Mouse (Mus musculus): ENCODE data around the gene H60b. TPM values are rescaled to one million over a fixed set of nuclear protein-coding genes. Genes with fewer than 3 reads are reported as not detected.
"Not testable (repeated sequence)": the region's sequence is repeated elsewhere in the genome, so short reads cannot be mapped to it uniquely, and the experiment has no call there.

The H60b gene
- 0.48 and 0.92 TPM in 2 replicates for polyA plus RNA-seq (2016; fragmentation: Nextera tagmentation; extraction: Ambion mirVana)

DNA sequence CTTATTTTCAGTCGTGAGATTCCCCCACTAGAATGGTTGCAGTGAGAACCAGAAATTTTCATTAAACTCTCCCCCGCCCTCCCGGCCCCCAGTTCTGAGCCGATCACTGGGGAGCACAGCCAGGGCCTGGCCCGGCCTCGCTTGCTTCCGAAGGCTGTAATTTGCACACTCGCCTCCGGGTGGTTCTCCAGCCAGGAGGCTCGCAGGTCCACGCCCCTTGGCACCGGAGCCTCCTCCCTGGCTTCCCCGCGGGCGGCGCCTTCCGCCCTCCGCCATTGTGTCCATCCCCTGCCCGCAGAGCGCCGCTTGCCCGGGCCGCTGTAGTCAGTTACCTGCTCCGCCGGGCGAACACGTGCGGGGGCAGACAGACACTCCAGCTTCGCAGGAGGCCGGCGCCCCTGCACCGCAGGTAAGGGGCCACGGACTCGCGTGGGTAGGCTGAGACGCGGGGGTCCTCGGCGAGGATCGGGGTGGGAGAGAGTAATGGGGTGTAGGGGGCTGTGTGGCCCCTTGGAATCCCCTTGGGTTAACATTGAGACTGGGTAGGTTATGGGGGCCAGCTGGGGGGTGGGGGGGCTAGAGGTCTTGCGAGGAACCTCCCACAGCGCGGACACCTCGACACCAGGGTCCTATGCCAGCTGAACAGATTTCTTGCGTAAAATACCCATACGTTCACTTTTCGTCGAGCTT, at the start of gene H60b, which contains the start of gene Raet1e:
Gene H60b (plus strand): TSS at position 277 of the 690 bp plus-strand sequence.
Gene Raet1e (plus strand): TSS at position 260 of the 690 bp plus-strand sequence.
- Histone ChIP-seq H3K4me2 (replicated peaks) (peak within 1 kb of the TSS; percentile 61), H3K9ac (0 out of 2 replicates have a peak within 1 kb of the TSS, but pooled peaks have one; percentile 29), H3K4me3 (peak within 1 kb of the TSS; percentile 25), H3K27me3 (replicated peaks) (peaks cover 58% of the 10 kb centered on the region)
- H3K27ac ChIP-seq, H3K36me3 ChIP-seq, H3K9me3 ChIP-seq, H3K4me1 ChIP-seq: not testable (repeated sequence)
- whole genome bisulfite sequencing, result under 1% methylated on average over 48 of the region's 48 CpGs
- peak; percentile 60 for ATAC-seq (ENCODE audit: low FRiP score, low read depth)

DNA sequence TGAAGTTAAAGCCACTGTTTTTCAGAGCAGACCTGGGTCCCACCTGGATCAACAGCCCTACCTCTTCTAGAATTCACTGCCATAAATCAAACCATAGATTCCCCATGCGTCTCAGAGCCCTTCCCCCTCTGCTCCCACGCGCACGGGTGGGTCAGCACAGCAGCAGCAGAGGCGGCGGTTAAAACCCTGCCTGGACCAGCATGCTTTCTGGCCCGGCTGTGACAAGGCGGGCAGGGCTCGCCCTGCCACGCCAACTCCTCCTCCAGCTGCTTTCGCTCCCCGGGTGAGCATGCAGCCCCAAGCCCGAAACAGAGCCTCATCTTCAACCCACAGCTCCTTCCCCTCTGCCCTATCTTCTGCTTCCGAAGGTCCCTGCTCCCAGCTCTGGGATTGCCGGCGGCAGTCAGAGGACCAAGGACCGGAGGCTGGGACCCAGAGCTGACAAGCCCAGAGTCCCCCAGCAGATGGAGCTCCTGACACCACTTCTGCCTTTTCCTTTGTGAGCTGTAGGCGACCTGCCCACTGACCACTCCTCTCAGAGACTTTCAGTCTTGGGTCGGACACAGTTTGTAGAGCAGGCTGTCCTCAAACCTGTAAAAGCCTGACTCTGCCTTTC, 17.6 kb upstream of the H60b start:
- peak overlapping the region; percentile 71 for H3K4me2 ChIP-seq (replicated peaks)
- peak; percentile 86 for ATAC-seq (ENCODE audit: low FRiP score, low read depth)
- H3K4me1 ChIP-seq, result no peaks in the 10 kb centered on the region
- no peaks in the 10 kb centered on the region for H3K36me3 ChIP-seq
- no peak overlapping the region for H3K27ac ChIP-seq
- H3K4me3 ChIP-seq, result peak overlapping the region; percentile 41
- peak overlapping the region; percentile 55 for H3K9ac ChIP-seq
- no peaks in the 10 kb centered on the region for H3K27me3 ChIP-seq (replicated peaks)
- no peaks in the 10 kb centered on the region for H3K9me3 ChIP-seq
- under 1% methylated on average over 19 of the region's 19 CpGs for WGBS

DNA sequence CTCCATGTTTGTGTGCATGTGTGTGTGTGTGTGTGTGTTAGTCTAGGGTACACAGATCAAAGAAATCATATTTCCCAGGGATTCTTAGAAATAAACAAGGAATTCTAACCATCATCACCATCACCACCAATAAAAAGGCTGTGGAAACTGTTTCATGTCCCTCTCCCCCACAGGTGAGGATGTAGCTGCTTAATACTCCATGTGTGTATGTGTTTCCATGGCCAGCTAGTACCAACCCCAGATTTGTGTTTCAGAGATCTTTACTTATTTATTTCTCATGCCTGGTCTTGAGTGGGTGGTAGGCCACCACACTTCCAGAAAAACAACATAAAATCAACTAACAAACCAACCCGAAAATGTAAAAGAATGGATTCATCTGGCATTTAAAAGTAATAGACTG, 16.2 kb upstream of the H60b start:
- not testable (repeated sequence) for H3K4me1 ChIP-seq; H3K27ac ChIP-seq; H3K9ac ChIP-seq; H3K36me3 ChIP-seq; H3K4me2 ChIP-seq (replicated peaks); ATAC-seq (ENCODE audit: low FRiP score, low read depth); H3K9me3 ChIP-seq; H3K27me3 ChIP-seq (replicated peaks); H3K4me3 ChIP-seq
- WGBS, result 89% methylated on average over 1 of the region's 1 CpGs

DNA sequence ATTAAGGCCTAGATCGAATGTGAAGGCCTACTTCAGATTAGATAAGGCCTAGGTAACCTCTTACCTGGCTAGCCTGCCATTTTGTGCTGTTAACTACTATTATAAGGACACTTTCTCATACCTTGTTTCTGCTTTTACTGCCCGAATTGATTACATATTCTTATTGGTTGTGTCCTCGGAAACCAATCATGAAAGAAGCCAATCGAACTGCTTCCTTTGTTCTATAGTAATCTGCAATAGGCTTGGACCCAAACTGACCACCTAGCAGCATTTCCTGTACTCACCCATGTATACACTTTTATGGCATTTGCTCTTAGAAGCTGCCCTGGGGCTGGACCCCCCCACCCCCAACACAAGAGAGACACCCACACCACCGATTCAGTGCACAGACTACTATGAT, 15.5 kb upstream of the H60b start:
- Histone ChIP-seq H3K9me3 (no peaks in the 10 kb centered on the region), H3K9ac (no peak overlapping the region), H3K27ac (no peak overlapping the region), H3K36me3 (no peaks in the 10 kb centered on the region), H3K4me3 (no peak overlapping the region), H3K4me2 (replicated peaks) (no peak overlapping the region), H3K4me1 (no peaks in the 10 kb centered on the region), H3K27me3 (replicated peaks) (no peaks in the 10 kb centered on the region)
- WGBS, result 71% methylated on average over 5 of the region's 5 CpGs
- ATAC-seq (ENCODE audit: low FRiP score, low read depth), result no peak

DNA sequence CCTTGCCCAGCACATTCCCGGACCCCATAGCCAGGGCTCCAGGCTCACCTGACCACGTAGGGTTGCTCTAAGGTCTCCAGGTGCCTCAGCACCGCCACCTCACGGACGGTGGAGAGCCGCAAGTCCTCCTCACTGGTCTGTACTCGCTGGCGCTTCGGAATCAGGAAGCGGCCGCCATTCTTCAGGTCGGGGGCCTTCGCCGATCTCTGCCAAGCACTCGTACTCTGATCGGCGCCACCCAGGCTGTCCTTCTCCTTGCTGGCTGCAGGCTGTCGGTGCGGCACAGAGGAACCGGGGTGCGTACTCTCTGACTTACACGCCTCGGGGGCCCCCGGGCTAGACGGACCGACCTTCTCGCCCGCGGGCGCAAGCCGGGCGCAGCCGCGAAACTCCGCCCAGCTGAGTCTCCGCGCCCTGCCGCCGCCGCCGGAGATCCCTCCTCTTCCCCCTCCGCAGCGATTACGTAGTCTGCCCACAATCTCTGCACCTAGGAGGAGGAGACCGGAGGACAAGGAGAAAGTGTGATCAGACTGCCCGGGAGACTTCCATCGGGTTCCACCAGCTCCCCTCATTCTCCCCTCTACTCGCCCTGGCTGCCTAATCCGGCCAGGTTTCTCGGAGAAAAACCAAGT, 9.8 kb upstream of the H60b start:
- no peaks in the 10 kb centered on the region for H3K36me3 ChIP-seq
- peak overlapping the region; percentile 61 for H3K4me3 ChIP-seq
- H3K9ac ChIP-seq, result peak overlapping the region; percentile 60
- WGBS, result under 1% methylated on average over 47 of the region's 50 CpGs
- H3K4me1 ChIP-seq, result peaks cover 28% of the 10 kb centered on the region
- peak; percentile 80 for ATAC-seq (ENCODE audit: low FRiP score, low read depth)
- H3K9me3 ChIP-seq, result no peaks in the 10 kb centered on the region
- H3K4me2 ChIP-seq (replicated peaks), result peak overlapping the region; percentile 85
- H3K27me3 ChIP-seq (replicated peaks), result peaks cover 35% of the 10 kb centered on the region
- H3K27ac ChIP-seq, result no peak overlapping the region

DNA sequence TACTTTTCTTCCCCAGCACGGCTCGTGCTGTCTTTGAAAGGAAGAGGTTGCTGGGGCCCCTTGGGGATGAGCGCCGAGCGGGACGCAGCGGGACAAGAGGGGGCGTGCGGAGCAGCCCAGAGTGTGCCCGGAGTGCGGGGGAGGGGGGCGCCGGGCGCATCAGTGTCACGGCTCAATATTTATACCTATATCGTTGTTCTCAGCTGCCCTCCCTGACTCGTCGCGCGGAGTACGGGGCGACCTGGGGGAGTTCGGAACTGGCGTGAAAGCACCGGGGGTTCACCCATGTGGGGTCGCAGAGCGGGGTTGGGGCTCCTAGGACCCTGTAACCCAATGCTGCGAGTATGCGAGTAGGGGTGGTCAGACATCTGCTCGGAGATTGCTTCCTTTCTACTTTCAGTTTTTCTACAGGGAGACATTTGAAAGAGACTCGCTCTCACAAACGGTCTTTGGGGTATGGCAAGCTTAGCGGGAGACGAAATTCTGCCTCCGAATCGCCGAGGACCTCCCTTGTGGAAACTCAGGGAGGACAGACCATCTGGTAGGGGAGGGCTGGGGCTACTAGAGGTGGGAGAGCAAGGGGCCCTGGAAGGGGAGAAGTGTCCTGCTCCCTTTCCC, 9.2 kb upstream of the H60b start, which contains the start of gene E030030I06Rik:
Gene E030030I06Rik (minus strand): TSS at position 198 of the 618 bp plus-strand sequence.
- no peak within 1 kb of the TSS for H3K27ac ChIP-seq
- WGBS, result under 1% methylated on average over 37 of the region's 37 CpGs
- ATAC-seq (ENCODE audit: low FRiP score, low read depth), result peak; percentile 58
- peaks cover 41% of the 10 kb centered on the region for H3K27me3 ChIP-seq (replicated peaks)
- no peaks in the 10 kb centered on the region for H3K36me3 ChIP-seq
- H3K4me1 ChIP-seq, result peaks cover 28% of the 10 kb centered on the region
- peak within 1 kb of the TSS; percentile 85 for H3K4me2 ChIP-seq (replicated peaks)
- peak within 1 kb of the TSS; percentile 60 for H3K9ac ChIP-seq
- H3K9me3 ChIP-seq, result no peaks in the 10 kb centered on the region
- peak within 1 kb of the TSS; percentile 61 for H3K4me3 ChIP-seq

DNA sequence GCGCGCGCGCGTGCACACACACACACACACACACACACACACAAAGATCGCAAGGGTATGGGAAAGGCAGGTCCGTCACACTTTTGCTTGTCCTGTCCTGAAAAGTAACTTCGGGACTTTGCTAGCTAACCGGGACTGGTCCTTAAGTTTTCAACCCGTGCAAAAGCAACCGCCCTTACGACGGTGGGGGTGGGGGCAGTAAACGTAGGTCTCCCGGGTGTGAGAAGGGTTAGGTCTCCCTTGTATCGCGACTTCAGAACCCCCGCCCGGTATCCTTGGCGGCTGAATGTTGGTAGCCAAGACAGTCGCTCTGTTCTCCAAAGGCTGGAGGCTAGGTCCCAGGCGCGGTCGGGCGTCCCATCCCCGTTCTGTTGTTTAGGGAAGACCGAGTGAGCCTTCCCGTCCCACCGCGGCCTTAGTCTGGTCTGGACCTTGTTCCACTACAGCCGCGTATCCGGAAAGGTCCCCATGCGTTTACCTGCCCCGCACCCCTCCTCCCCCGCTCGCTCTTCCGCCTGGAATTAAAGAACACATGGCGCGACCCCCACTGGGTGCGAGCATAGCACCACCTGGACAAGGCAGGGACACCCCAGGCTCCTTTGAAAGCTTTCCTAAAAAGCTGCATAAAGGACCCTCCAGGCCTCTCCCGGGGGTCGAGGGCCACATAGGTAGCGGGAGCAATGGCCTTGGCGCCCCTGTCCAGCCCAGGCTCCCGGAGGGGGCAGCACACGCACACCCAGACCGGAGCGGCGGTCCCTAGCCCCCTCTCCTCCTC, 8.5 kb upstream of the H60b start:
- ATAC-seq (ENCODE audit: low FRiP score, low read depth), result peak; percentile 29; the same call in 1 of the 2 replicates
- H3K36me3 ChIP-seq, result no peaks in the 10 kb centered on the region
- H3K9me3 ChIP-seq, result no peaks in the 10 kb centered on the region
- H3K9ac ChIP-seq, result 0 out of 2 replicates have a peak overlapping the region, but pooled peaks have one; percentile 60
- peaks cover 28% of the 10 kb centered on the region for H3K4me1 ChIP-seq
- under 1% methylated on average over 50 of the region's 50 CpGs for WGBS
- peaks cover 43% of the 10 kb centered on the region for H3K27me3 ChIP-seq (replicated peaks)
- H3K4me2 ChIP-seq (replicated peaks), result peak overlapping the region; percentile 85
- no peak overlapping the region for H3K27ac ChIP-seq
- H3K4me3 ChIP-seq, result peak overlapping the region; percentile 61

DNA sequence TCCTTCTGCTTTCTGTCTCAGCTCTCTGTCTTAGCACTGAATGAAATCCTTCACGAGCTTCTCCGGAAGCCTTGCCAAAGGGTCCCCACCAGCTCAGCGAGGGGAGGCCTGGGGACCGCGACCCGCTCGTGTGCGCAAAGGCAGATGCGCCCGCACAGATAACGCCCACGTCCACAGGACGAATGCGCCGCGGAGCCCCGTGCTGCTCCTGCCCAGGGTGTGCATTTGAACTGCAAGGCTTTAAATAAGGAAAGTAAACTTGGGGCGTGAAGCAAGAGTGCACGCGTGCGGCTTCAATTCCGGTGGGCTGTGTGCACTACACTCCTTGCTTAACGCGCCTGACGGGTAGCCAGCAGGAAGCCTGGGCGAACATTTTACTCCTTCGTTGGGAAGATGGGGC, 7.8 kb upstream of the H60b start:
- Histone ChIP-seq H3K9ac (no peak overlapping the region), H3K36me3 (no peaks in the 10 kb centered on the region), H3K9me3 (no peaks in the 10 kb centered on the region), H3K27ac (no peak overlapping the region), H3K4me1 (peaks cover 28% of the 10 kb centered on the region), H3K27me3 (replicated peaks) (peaks cover 50% of the 10 kb centered on the region), H3K4me2 (replicated peaks) (peak overlapping the region; percentile 85), H3K4me3 (no peak overlapping the region)
- under 1% methylated on average over 27 of the region's 27 CpGs for WGBS
- ATAC-seq (ENCODE audit: low FRiP score, low read depth), result 0 out of 2 replicates have a peak, but pooled peaks have one; percentile 8

DNA sequence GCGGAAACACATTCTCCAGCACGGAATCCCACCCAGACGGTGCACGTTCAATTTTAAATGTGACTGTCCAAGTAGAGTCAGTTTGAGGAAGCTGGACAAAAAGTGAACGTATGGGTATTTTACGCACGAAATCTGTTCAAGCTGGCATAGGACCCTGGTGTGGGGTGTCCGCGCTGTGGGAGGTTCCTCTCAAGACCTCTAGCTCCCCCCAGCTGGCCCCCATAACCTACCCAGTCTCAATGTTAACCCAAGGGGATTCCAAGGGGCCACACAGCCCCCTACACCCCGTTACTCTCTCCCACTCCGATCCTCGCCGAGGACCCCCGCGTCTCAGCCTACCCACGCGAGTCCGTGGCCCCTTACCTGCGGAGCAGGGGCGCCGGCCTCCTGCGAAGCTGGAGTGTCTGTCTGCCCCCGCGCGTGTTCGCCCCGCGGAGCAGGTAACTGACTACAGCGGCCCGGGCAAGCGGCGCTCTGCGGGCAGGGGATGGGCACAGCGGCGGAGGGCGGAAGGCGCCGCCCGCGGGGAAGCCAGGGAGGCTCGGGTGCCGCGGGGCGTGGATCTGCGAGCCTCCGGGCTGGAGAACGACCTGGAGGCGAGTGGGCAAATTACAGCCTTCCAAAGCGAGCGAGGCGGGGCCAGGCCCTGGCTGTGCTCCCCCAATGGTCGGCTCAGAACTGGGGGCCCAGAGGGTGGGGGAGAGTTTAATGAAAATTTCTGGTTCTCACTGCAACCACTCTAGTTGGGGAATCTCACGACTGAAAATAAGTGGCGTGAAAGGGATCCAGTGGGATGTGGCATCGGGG, 7.1 kb upstream of the H60b start:
- H3K36me3 ChIP-seq; ATAC-seq (ENCODE audit: low FRiP score, low read depth); H3K9me3 ChIP-seq; H3K9ac ChIP-seq; H3K27ac ChIP-seq; H3K4me3 ChIP-seq: not testable (repeated sequence)
- WGBS, result under 1% methylated on average over 55 of the region's 55 CpGs
- peaks cover 56% of the 10 kb centered on the region for H3K27me3 ChIP-seq (replicated peaks)
- peak overlapping the region; percentile 85 for H3K4me2 ChIP-seq (replicated peaks)
- H3K4me1 ChIP-seq, result peaks cover 28% of the 10 kb centered on the region

DNA sequence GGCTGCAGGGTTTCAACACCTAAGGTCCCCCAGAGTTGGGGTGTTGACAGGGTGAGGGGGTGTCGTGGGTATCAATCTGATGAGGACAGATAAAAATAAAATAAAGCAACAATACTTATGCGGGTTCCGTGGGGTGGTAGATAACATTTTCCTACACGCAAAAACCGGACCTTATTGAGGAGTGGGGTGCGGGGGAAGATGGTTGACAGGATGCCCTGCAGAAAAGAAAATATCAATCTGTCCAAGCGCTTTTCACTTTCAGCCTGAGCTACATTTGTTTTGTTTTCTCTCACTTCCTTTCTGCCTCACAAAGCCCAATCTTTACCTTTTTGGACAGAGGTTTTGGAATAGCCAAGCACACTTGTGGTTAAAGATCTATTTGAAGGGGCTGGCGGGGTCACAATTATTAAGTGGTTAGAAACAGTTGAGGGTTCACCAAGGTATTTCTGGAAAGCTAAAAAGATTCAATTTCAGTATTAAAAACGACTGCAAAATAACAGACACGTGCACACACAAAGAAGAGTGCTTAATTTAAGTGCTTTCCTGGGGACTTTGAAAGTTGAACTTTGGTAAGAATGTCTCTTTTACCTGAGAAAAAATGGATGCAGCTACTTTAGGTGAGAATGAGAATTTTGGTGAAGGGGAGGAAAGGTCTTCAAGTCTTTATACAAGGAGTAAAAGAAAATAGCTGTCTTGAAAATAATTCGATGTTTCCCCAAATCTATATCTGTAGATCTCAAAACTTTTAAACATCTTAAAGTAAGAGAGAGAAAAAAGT, 6.3 kb upstream of the H60b start:
- Histone ChIP-seq H3K4me1 (peaks cover 28% of the 10 kb centered on the region), H3K27me3 (replicated peaks) (peaks cover 64% of the 10 kb centered on the region)
- H3K9ac ChIP-seq; H3K27ac ChIP-seq; H3K4me2 ChIP-seq (replicated peaks); ATAC-seq (ENCODE audit: low FRiP score, low read depth); H3K9me3 ChIP-seq; H3K36me3 ChIP-seq; H3K4me3 ChIP-seq: not testable (repeated sequence)
- 2% methylated on average over 11 of the region's 11 CpGs for WGBS
